Mouse (Mus musculus) megakaryocyte, embryonic 14.5 days (primary cell): Measurements from ENCODE around the gene Krcc1.

ENCODE experiments used
- FLI1 ChIP-seq: IDR thresholded peaks from 2 replicates; pipeline ENCODE4 v1.6.1; 2012; ENCODE audit warnings: low read length, inconsistent platforms, mixed read lengths
- GATA1 ChIP-seq: IDR thresholded peaks from 3 replicates; pipeline ENCODE4 v1.6.1; 2012; ENCODE audit warnings: mixed read lengths, low read length, inconsistent platforms, borderline replicate concordance

GRCm38 (mm10) chr6:71227157-71227770 lies 44.2 kb upstream of the Krcc1 start:
- no peak for TF ChIP-seq GATA1
- no peak for TF ChIP-seq FLI1
